Mouse (Mus musculus) monocyte, adult 2 months (primary cell): Measurements from ENCODE around the gene Asrgl1.
"Not testable (repeated sequence)": the region's sequence is repeated elsewhere in the genome, so short reads cannot be mapped to it uniquely, and the experiment has no call there.

Source experiments
- DNase-seq, 2 experiments: peaks; one replicate each; pipeline ENCODE4 v3.0.0; 2022; ENCODE audit warnings: low spot score in 2 of 2, low read depth in 1 of 2

The Asrgl1 gene

DNA sequence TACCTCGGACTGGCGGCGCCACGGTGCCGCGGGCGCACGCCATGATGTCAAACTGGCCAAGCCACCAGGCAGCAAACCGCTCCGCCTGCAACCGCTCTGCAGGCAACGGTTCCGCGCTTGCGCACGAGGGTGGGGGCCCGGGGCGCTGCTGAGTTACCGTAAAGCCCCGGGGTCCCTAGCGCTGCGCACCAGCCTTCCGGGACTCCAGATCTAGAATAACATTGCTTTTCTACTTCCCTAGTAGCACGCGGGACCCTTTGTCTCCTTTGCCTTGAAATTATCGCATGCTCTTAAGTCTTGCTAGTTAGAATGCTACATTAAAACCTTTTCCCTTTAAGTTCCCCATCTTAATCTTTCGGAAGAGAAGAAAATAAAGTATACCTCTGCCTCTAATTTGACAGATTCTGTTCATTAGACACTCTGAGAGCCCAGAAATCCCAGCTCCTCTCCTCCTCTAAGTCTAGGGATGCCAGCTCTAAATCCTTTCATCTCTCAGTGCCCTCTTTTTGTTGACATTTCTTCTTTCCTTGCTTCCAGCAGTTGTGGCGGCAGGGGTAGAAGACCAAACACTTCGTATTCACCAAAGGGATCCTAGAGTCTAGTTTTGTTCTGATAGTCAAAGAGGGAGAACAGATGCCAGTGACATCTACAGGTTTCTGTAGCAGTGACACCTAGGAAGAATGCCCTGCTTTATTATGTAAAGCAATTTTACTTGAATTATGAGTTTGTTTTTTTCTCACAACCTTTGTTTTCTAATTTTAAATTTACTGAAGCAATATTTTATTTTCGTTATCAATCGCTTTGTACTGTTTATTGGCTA, at the start of gene Asrgl1:
Gene Asrgl1 (minus strand): TSS at position 125 of the 820 bp plus-strand sequence.
- DNase-seq: peak; percentile 72 to 79

DNA sequence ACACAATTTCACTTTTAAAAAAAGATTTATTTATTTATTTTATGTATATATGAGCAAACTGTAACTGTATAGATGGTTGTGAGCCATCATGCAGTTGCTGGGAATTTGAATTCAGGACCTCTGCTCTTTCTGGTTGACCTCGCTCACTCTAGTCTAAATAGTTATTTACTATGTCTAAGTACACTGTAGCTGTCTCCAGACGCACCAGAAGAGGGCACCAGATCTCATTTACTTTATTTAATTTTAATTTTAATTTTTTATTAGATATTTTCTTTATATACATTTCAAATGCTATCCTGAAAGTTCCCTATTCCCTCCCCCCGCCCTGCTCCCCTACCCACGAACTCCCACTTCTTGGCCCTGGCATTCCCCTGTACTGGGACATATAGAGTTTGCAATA, 10.8 kb upstream of the Asrgl1 start:
- no peak for DNase-seq

GRCm38 (mm10) chr19:9143639-9144125, 8.2 kb upstream of the Asrgl1 start:
- no peak for DNase-seq

DNA sequence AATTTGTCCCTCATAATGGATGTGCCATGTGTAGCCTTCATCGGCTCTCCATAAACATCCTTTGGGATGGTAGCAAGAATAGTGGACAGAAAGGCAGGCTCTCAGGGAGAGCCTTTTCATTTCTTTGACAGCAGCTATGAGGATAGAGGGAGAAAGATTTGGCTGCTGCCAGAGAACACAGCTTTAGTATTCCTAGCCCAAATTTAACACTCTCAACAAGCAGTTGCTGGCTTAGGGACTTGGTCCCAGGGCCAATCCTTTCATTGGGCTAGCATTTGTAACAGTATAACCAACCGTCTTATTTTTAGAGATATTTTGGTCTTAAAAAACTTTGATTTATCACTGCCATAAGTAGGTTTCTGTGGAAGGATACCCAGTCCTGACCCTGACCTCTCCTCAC, 7.8 kb upstream of the Asrgl1 start:
- no peak for DNase-seq

GRCm38 (mm10) chr19:9140361-9140760, 4.9 kb upstream of the Asrgl1 start:
- DNase-seq: not testable (repeated sequence)

- DNase-seq: no peak
Measured at GRCm38 (mm10) chr19:9137159-9137558, 1.7 kb upstream of the Asrgl1 start.

DNA sequence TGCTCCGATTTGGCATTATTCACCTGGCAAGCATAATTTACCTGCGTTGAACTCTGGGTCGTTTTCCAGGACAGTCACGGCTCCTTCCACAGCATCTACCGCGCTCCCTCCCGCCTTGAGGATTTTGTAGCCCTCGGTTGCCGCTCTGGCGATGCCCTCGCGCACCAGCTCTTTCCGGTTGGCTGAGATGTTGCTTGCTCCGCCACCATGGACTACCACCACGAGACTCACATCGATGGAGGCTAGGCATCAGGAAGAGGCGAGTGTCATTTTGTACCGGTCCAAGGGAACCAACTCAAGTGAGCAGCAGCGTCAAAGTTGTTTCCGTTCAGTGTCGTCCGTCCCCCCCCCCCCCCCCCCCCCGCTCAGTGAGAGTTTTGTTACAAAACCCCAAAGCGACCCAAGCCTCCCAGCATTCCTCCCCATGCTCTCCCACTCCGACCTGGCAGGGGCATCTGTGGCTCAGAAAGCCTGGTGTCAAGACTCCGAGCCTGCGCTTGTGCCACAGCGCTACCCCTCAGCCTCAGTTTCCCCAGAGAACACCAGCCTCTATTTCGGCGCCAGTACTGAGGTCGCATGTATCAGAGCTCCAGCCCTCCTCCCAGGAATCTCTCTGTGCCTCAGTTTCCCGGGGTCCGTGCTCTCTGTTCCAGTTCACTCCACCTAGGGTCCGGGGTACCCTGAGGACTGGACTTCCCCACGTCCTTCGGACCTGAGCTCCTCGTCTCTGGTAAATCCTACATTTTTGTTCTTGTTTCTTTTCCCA, 507 bp downstream of the Asrgl1 start:
- no peak for DNase-seq

- no peak for DNase-seq
Measured at GRCm38 (mm10) chr19:9129996-9130395, 5.4 kb downstream of the Asrgl1 start.

- DNase-seq: no peak
Measured at GRCm38 (mm10) chr19:9128499-9129194, 6.8 kb downstream of the Asrgl1 start.

- DNase-seq: not testable (repeated sequence)
Measured at GRCm38 (mm10) chr19:9123986-9124385, 11.4 kb downstream of the Asrgl1 start.

DNA sequence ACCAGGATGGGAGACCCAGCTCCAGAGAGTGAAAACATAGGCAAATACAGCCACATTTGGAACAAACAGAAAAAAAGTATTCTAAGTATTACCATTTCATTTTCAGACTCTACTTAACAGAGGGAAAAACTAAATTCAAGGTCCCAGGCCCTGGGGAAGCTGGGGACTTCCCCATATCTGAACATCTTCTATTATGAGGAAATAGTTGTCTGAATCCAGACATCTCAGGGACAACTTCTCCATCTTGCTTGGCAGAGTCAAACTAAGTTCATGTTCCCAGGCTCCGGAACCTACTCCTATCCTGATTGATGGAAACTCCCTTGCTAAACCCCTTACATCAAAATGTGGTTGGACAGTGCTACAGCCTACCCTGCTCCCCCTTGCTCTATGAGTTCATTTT, 13.0 kb downstream of the Asrgl1 start:
- DNase-seq: peak in 1 of 2 experiments; percentile 40

GRCm38 (mm10) chr19:9119655-9120425, 15.6 kb downstream of the Asrgl1 start:
- no peak for DNase-seq

GRCm38 (mm10) chr19:9117275-9117674, 18.2 kb downstream of the Asrgl1 start:
- no peak for DNase-seq

GRCm38 (mm10) chr19:9116268-9116667, 19.2 kb downstream of the Asrgl1 start:
- no peak for DNase-seq

DNA sequence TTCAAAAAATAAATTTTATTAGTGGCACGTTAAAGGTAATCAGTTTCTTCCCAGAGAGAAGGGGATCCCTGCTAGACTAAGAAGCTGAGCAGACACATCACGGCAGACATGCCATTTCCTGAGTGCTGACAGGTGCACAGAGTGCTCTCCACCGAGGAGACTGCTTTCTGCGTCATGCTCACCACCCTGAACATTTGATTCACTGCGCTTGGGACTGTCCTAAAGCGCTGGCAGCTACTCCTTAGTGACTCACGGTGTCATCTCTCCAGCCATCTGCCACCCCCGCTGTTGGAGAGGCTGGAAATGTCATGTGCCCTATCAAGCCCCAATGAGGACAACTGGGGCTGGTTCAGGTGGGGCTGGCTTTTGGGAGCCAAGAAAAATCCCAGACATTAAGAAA, 23.4 kb downstream of the Asrgl1 start:
- no peak for DNase-seq

GRCm38 (mm10) chr19:9110182-9110869, 25.1 kb downstream of the Asrgl1 start:
- DNase-seq: peak in 1 of 2 experiments; percentile 20

- no peak for DNase-seq
Measured at GRCm38 (mm10) chr19:9108536-9108935, 26.9 kb downstream of the Asrgl1 start.

GRCm38 (mm10) chr19:9107379-9107755, 28.1 kb downstream of the Asrgl1 start:
- DNase-seq: no peak

GRCm38 (mm10) chr19:9106751-9107378, 28.6 kb downstream of the Asrgl1 start:
- DNase-seq: no peak

GRCm38 (mm10) chr19:9106096-9106495, 29.3 kb downstream of the Asrgl1 start:
- no peak for DNase-seq
